Mouse (Mus musculus) intestine, postnatal 0 days (tissue): Measurements from ENCODE around the gene Neto2. TPM values are rescaled to one million over a fixed set of nuclear protein-coding genes. Genes with fewer than 3 reads are reported as not detected.

ENCODE experiments used
- ATAC-seq: fragments of 200-750 bp; cut with Nextera tagmentation; 2 replicates; pipeline ENCODE4 v1.8.0; 2017; ENCODE audit warnings: mild to moderate bottlenecking, moderate TSS enrichment, moderate library complexity
- H3K27ac ChIP-seq: fragments of 300-500 bp; sonication (generic); 2 replicates; pipeline ENCODE4 v1.5.1; 2014; ENCODE audit warnings: mild to moderate bottlenecking, low read depth, low read length, moderate library complexity
- H3K27me3 ChIP-seq: fragments of 300-500 bp; sonication (generic); replicated peaks from 2 replicates; pipeline ENCODE4 v1.6.1; 2014; ENCODE audit warnings: low read length, mixed read lengths; ENCODE audit not compliant: control insufficient read depth, insufficient read depth
- H3K36me3 ChIP-seq: fragments of 300-500 bp; sonication (generic); 2 replicates; pipeline ENCODE4 v1.6.1; 2014; ENCODE audit warnings: mild to moderate bottlenecking, moderate library complexity; ENCODE audit not compliant: control insufficient read depth, insufficient read depth
- H3K4me1 ChIP-seq: fragments of 300-500 bp; sonication (generic); replicated peaks from 2 replicates; pipeline ENCODE4 v1.6.1; 2014; ENCODE audit warnings: antibody characterized with exemption, low read length, mixed read lengths; ENCODE audit not compliant: control insufficient read depth, insufficient read depth
- H3K4me2 ChIP-seq: fragments of 300-500 bp; sonication (generic); replicated peaks from 2 replicates; pipeline ENCODE4 v1.6.1; 2014; ENCODE audit warnings: low read depth, mild to moderate bottlenecking, moderate library complexity
- H3K4me3 ChIP-seq: fragments of 300-500 bp; sonication (generic); 2 replicates; pipeline ENCODE4 v1.5.1; 2014; ENCODE audit warnings: low read depth, low read length
- H3K9ac ChIP-seq: fragments of 300-500 bp; sonication (generic); 2 replicates; pipeline ENCODE4 v1.6.1; 2014; ENCODE audit warnings: mild to moderate bottlenecking, low read depth, low read length
- H3K9me3 ChIP-seq: fragments of 300-500 bp; sonication (generic); 2 replicates; pipeline ENCODE4 v1.6.1; 2016; ENCODE audit warnings: mixed run types; ENCODE audit not compliant: control insufficient read depth
- CTCF ChIP-seq: sonication (generic); IDR thresholded peaks from 2 replicates; pipeline ENCODE4 v1.5.1; 2016; ENCODE audit warnings: low read depth, mild to moderate bottlenecking, control low read depth, antibody characterized with exemption, moderate library complexity
- WGBS: fragments of 180-500 bp; shearing (Covaris S2); extraction: QIAGEN DNeasy Blood & Tissue Kit; methylation state at CpG from one replicate; pipeline ENCODE4 v1.1.7; 2014; 5-methylcytosine and 5-hydroxymethylcytosine counted together
- polyA plus RNA-seq: library from polyadenylated mRNA; unstranded; fragments of >200 nt; fragmentation: Nextera tagmentation; extraction: Ambion mirVana; gene quantifications from 2 replicates; pipeline ENCODE4 v1.2.1, GENCODE M21; 2015

Neto2 gene
- polyA plus RNA-seq, 1 experiment from 2014 or later, result 1.6 TPM

GRCm38 (mm10) chr8:85700101-85700750, 498 bp downstream of the Neto2 start:
- Histone ChIP-seq H3K9me3 (no peaks in the 10 kb centered on the region), H3K27me3 (peaks cover 14% of the 10 kb centered on the region), H3K4me2 (peak overlapping the region; percentile 100), H3K4me3 (peak overlapping the region; percentile 55), H3K9ac (peak overlapping the region; percentile 50), H3K36me3 (no peaks in the 10 kb centered on the region), H3K4me1 (peaks cover 4% of the 10 kb centered on the region; the same call in 1 of the 2 replicates), H3K27ac (peak overlapping the region; percentile 15; the same call in 1 of the 2 replicates)
- under 1% methylated on average over 81 of the region's 84 CpGs for WGBS
- peak; percentile 71 for TF ChIP-seq CTCF
- ATAC-seq, result peak; percentile 85

GRCm38 (mm10) chr8:85699051-85699450, 1.7 kb downstream of the Neto2 start:
- Histone ChIP-seq H3K9me3 (no peaks in the 10 kb centered on the region), H3K4me2 (no peak overlapping the region), H3K27ac (no peak overlapping the region), H3K9ac (no peak overlapping the region), H3K27me3 (peaks cover 14% of the 10 kb centered on the region), H3K4me3 (no peak overlapping the region), H3K4me1 (peaks cover 4% of the 10 kb centered on the region; the same call in 1 of the 2 replicates), H3K36me3 (no peaks in the 10 kb centered on the region)
- 2% methylated on average over 6 of the region's 6 CpGs for WGBS
- peak; percentile 96 for TF ChIP-seq CTCF
- ATAC-seq, result peak; percentile 34; the same call in 1 of the 2 replicates

GRCm38 (mm10) chr8:85665146-85665545, 35.6 kb downstream of the Neto2 start:
- TF ChIP-seq CTCF, result peak; percentile 67
- no peaks in the 10 kb centered on the region for H3K4me1 ChIP-seq
- no peak for ATAC-seq
- H3K9ac ChIP-seq, result no peak overlapping the region
- H3K4me2 ChIP-seq, result no peak overlapping the region
- no peaks in the 10 kb centered on the region for H3K9me3 ChIP-seq
- no peaks in the 10 kb centered on the region for H3K36me3 ChIP-seq
- no peak overlapping the region for H3K4me3 ChIP-seq
- H3K27ac ChIP-seq, result no peak overlapping the region
- H3K27me3 ChIP-seq, result no peaks in the 10 kb centered on the region

- Histone ChIP-seq H3K36me3 (no peaks in the 10 kb centered on the region), H3K4me3 (no peak overlapping the region), H3K9ac (no peak overlapping the region), H3K9me3 (no peaks in the 10 kb centered on the region), H3K4me1 (no peaks in the 10 kb centered on the region), H3K4me2 (no peak overlapping the region), H3K27ac (no peak overlapping the region), H3K27me3 (no peaks in the 10 kb centered on the region)
- WGBS, result 65% methylated on average over 5 of the region's 5 CpGs
- peak; percentile 71 for TF ChIP-seq CTCF
- no peak for ATAC-seq
Measured at GRCm38 (mm10) chr8:85661995-85662394, 38.7 kb downstream of the Neto2 start.

GRCm38 (mm10) chr8:85651201-85651600, 49.5 kb downstream of the Neto2 start:
- Histone ChIP-seq H3K27ac (no peak overlapping the region), H3K36me3 (no peaks in the 10 kb centered on the region), H3K4me3 (no peak overlapping the region), H3K4me2 (no peak overlapping the region), H3K27me3 (no peaks in the 10 kb centered on the region), H3K9me3 (no peaks in the 10 kb centered on the region), H3K4me1 (no peaks in the 10 kb centered on the region), H3K9ac (no peak overlapping the region)
- ATAC-seq, result no peak
- WGBS, result 83% methylated on average over 2 of the region's 2 CpGs
- no peak for TF ChIP-seq CTCF

GRCm38 (mm10) chr8:85648553-85648952, 52.2 kb downstream of the Neto2 start:
- no peak for TF ChIP-seq CTCF
- Histone ChIP-seq H3K4me3 (no peak overlapping the region), H3K9me3 (no peaks in the 10 kb centered on the region), H3K4me2 (no peak overlapping the region), H3K27me3 (no peaks in the 10 kb centered on the region), H3K9ac (no peak overlapping the region), H3K4me1 (no peaks in the 10 kb centered on the region), H3K36me3 (no peaks in the 10 kb centered on the region), H3K27ac (no peak overlapping the region)
- no peak for ATAC-seq
